Comparison of ENCODE assay signal across 9 mouse cellular contexts in the genomic region with DNA sequence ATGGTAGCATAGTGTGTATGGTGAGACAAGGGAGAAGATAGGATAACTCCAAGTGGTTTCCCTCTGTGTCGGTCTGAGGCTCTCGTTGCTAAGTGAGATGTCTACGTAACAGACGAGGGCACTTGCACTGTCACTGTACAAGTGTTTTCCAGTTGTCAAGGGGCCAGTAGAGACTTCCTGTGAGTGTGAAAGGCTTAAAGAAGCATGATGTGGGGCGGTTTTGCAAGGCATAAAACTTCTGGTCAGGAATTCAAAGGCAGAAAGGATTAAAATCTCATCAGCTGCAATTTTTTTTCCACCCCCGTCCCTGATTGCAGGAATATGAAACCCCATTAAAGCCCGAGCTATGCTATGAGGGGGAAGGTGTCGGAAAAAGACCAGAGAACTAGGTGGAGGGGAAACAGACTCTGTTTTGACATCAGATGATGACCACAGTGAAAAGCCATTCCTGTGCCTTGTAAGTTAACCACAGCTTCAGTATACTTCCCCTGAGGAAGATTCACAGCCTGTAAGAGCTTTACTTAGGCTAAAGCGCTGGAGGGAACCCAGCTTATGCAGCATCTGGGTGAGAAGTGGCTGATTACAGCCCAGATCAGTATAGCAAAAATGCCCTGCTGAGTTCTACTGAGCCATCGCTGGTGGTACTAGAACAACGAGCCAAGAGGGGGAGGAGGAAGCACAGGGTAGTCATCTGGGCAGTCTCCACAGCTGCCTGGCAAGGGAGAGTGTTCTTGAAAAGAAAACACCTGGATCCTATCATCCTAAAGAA. TPM values are rescaled to one million over a fixed set of nuclear protein-coding genes. Genes with fewer than 3 reads are reported as not detected.
DNase-seq lines count a peak whose midpoint lies in the region; ATAC-seq and TF ChIP-seq lines count a peak whose summit lies in the region.
"Had no signal": no experiment of that assay in that cellular context is flagged by ENCODE, and none has a peak within 500 bp of the region (broad histone marks: within the 10 kb centered on the region; RNA-seq: fewer than 3 reads in every experiment).

No protein-coding gene starts in this region.

- H3K27ac ChIP-seq in forebrain, postnatal 0 days (ENCODE audit: low read depth, low read length), result no peak overlapping the region
- H3K27ac ChIP-seq in forebrain, embryonic 12.5 days, result no peak overlapping the region
- H3K27ac ChIP-seq: kidney, postnatal 0 days had no signal

- WGBS in forebrain, postnatal 0 days, result 72% methylated on average over 11 of the region's 11 CpGs
- WGBS in forebrain, embryonic 12.5 days, result 74% methylated on average over 11 of the region's 11 CpGs

- no peaks in the 10 kb centered on the region for H3K9me3 ChIP-seq in forebrain, postnatal 0 days (ENCODE audit: low read length)
- H3K9me3 ChIP-seq in forebrain, embryonic 12.5 days, result no peaks in the 10 kb centered on the region
- H3K9me3 ChIP-seq in megakaryocyte, embryonic 14.5 days, result 0 out of 2 replicates have a peak, but pooled peaks cover 7% of the 10 kb centered on the region

- ATAC-seq in forebrain, postnatal 0 days, result peak; percentile 14; the same call in 1 of the 2 replicates
- ATAC-seq in forebrain, embryonic 12.5 days (ENCODE audit: low FRiP score), result no peak
- peak; percentile 63 for ATAC-seq in common myeloid progenitor, adult 5-6 weeks (replicated peaks; ENCODE audit: low read depth, poor library complexity, severe bottlenecking)

- no peaks in the 10 kb centered on the region for H3K36me3 ChIP-seq in forebrain, postnatal 0 days (ENCODE audit: insufficient read depth)
- H3K36me3 ChIP-seq in forebrain, embryonic 12.5 days (replicated peaks), result no peaks in the 10 kb centered on the region
- no peaks in the 10 kb centered on the region for H3K36me3 ChIP-seq in megakaryocyte, embryonic 14.5 days (replicated peaks; ENCODE audit: low read length)

- TF ChIP-seq CTCF in forebrain, postnatal 0 days (IDR thresholded peaks at IDR 0.05; ENCODE audit: low read depth), result no peak

- no peak overlapping the region for H3K4me3 ChIP-seq in forebrain, postnatal 0 days (ENCODE audit: low read depth, low read length)
- H3K4me3 ChIP-seq in forebrain, embryonic 12.5 days (replicated peaks), result no peak overlapping the region
- peak overlapping the region; percentile 77 for H3K4me3 ChIP-seq in megakaryocyte, embryonic 14.5 days (replicated peaks)

- DNase-seq in forebrain, postnatal 0 days, result no peak
- DNase-seq in left cerebral cortex, postnatal 25 days (ENCODE audit: low spot score in 2 of 2), result peak; percentile 27 to 43
- DNase-seq in left cerebral cortex, adult 18-20 months (ENCODE audit: low spot score in 2 of 2), result no peak
- DNase-seq in ovary, postnatal 36 days (ENCODE audit: low spot score), result no peak
- DNase-seq in cerebellum, postnatal 10 days, result no peak

- peaks cover 7% of the 10 kb centered on the region for H3K27me3 ChIP-seq in forebrain, postnatal 0 days (ENCODE audit: insufficient read depth, low read length)
- H3K27me3 ChIP-seq in forebrain, embryonic 12.5 days, result peaks cover 44% of the 10 kb centered on the region
- H3K27me3 ChIP-seq in megakaryocyte, embryonic 14.5 days (replicated peaks), result peaks cover 28% of the 10 kb centered on the region

- intact Hi-C loops in left cerebral cortex, postnatal 25 days (cut with DNase I), result loop anchor here (5.0 kb wide), 2 partner anchors 115 to 190 kb away; no protein-coding TSS in a partner anchor

- H3K4me2 ChIP-seq in forebrain, postnatal 0 days (ENCODE audit: low read depth), result peak overlapping the region; percentile 95
- H3K4me2 ChIP-seq in forebrain, embryonic 12.5 days, result no peak overlapping the region

- no peak overlapping the region for H3K9ac ChIP-seq in forebrain, postnatal 0 days
- no peak overlapping the region for H3K9ac ChIP-seq in forebrain, embryonic 12.5 days

- no peaks in the 10 kb centered on the region for H3K4me1 ChIP-seq in forebrain, postnatal 0 days (ENCODE audit: insufficient read depth)
- peaks cover 10% of the 10 kb centered on the region; the same call in 1 of the 2 replicates for H3K4me1 ChIP-seq in forebrain, embryonic 12.5 days
- peaks cover 80% of the 10 kb centered on the region for H3K4me1 ChIP-seq in megakaryocyte, embryonic 14.5 days

RNA-seq across cellular contexts. Expression of a gene that starts 2.1 kb away (rescaled TPM):
- 10.7 and 12.1 TPM in 2 replicates for total RNA-seq in forebrain, postnatal 0 days (2014; rRNA removed)
- 1.9 and 2.8 TPM in 2 replicates for polyA plus RNA-seq in forebrain, postnatal 0 days (2015; fragmentation: Nextera tagmentation; extraction: Ambion mirVana)
- 0.70 and 1.00 TPM in 2 replicates for polyA plus RNA-seq in forebrain, embryonic 12.5 days (2016; fragmentation: Nextera tagmentation; extraction: Ambion mirVana)
- 10 to 100 TPM; 35.1 to 42.9 TPM for total RNA-seq in left cerebral cortex, postnatal 25 days (2021)
- 10 to 100 TPM; 27.4 to 35.5 TPM for total RNA-seq in left cerebral cortex, adult 18-20 months (2021)
- not detected in 2 replicates for total RNA-seq in common myeloid progenitor, adult 5-6 weeks (2017)
- polyA plus RNA-seq in megakaryocyte, embryonic 14.5 days (2012; ENCODE audit: insufficient read depth, low replicate concordance), result not detected in 2 replicates

RNA-seq across cellular contexts. Expression of a gene that starts 10.8 kb away (rescaled TPM):
- 16.2 and 24.2 TPM in 2 replicates for total RNA-seq in forebrain, postnatal 0 days (2014; rRNA removed)
- polyA plus RNA-seq in forebrain, postnatal 0 days (2015; fragmentation: Nextera tagmentation; extraction: Ambion mirVana), result 9.6 and 11.1 TPM in 2 replicates
- 4.1 and 4.8 TPM in 2 replicates for polyA plus RNA-seq in forebrain, embryonic 12.5 days (2016; fragmentation: Nextera tagmentation; extraction: Ambion mirVana)
- 10 to 100 TPM; 10.6 to 13.8 TPM for total RNA-seq in left cerebral cortex, postnatal 25 days (2021)
- total RNA-seq in left cerebral cortex, adult 18-20 months (2021), result 10 to 100 TPM; 11.4 to 20.3 TPM
- total RNA-seq in common myeloid progenitor, adult 5-6 weeks (2017), result 5.6 and 5.8 TPM in 2 replicates
- polyA plus RNA-seq in megakaryocyte, embryonic 14.5 days (2012; ENCODE audit: insufficient read depth, low replicate concordance), result 1.2 TPM in 2 replicates

RNA-seq across cellular contexts. Expression of a gene that starts 46.2 kb away (rescaled TPM):
- total RNA-seq in forebrain, postnatal 0 days (2014; rRNA removed), result 15.2 and 22.4 TPM in 2 replicates
- 4.0 and 4.5 TPM in 2 replicates for polyA plus RNA-seq in forebrain, postnatal 0 days (2015; fragmentation: Nextera tagmentation; extraction: Ambion mirVana)
- polyA plus RNA-seq in forebrain, embryonic 12.5 days (2016; fragmentation: Nextera tagmentation; extraction: Ambion mirVana), result 5.7 and 6.4 TPM in 2 replicates
- 1 to 10 TPM; 6.1 to 7.6 TPM for total RNA-seq in left cerebral cortex, postnatal 25 days (2021)
- 1 to 10 TPM; 4.6 to 5.3 TPM for total RNA-seq in left cerebral cortex, adult 18-20 months (2021)
- total RNA-seq in common myeloid progenitor, adult 5-6 weeks (2017), result 118 TPM in 2 replicates
- polyA plus RNA-seq in megakaryocyte, embryonic 14.5 days (2012; ENCODE audit: insufficient read depth, low replicate concordance), result 1.2 TPM in 1 of 2 replicates, not detected in the other

Comparison
In these comparisons a context has a peak if more than half of its experiments do, and no peak if none do; other contexts are left out.
1. DNase-seq: peak in left cerebral cortex, postnatal 25 days (2 of 2); none in forebrain, postnatal 0 days (single experiment), left cerebral cortex, adult 18-20 months (0 of 2), ovary, postnatal 36 days (single experiment) and cerebellum, postnatal 10 days (0 of 2).
2. RNA of a gene that starts 2.1 kb away (total RNA-seq): 35.1 to 42.9 TPM in left cerebral cortex, postnatal 25 days, 27.4 to 35.5 TPM in left cerebral cortex, adult 18-20 months and 10.7 to 12.1 TPM in forebrain, postnatal 0 days; not detected in common myeloid progenitor, adult 5-6 weeks; every median in the first group is over 10 times any median in the second.